Mouse (Mus musculus) macrophage (primary cell): ENCODE results near the gene Pdcl3. TPM values are rescaled to one million over a fixed set of nuclear protein-coding genes. Genes with fewer than 3 reads are reported as not detected.

Experiments used
- H3K27ac ChIP-seq: fragments of 350-480 bp; formaldehyde crosslinking; 2 replicates; pipeline ENCODE4 v1.9.0; 2021
- H3K36me3 ChIP-seq: fragments of 350-480 bp; formaldehyde crosslinking; 2 replicates; pipeline ENCODE4 v1.9.0; 2021; ENCODE audit errors: inconsistent target
- H3K4me3 ChIP-seq: fragments of 350-480 bp; formaldehyde crosslinking; 2 replicates; pipeline ENCODE4 v1.9.0; 2021; ENCODE audit errors: inconsistent target
- H3K79me2 ChIP-seq: fragments of 350-480 bp; formaldehyde crosslinking; 2 replicates; pipeline ENCODE4 v1.9.0; 2021; ENCODE audit errors: inconsistent target
- WGBS: methylation state at CpG from one replicate; pipeline ENCODE4 v1.1.7; 2026; ENCODE audit warnings: inconsistent platforms; ENCODE audit not compliant: missing documents; 5-methylcytosine and 5-hydroxymethylcytosine counted together
- polyA plus RNA-seq: library from polyadenylated mRNA; stranded (reverse); fragments of 250-400 nt; gene quantifications from 3 replicates; pipeline ENCODE4 v1.2.4, GENCODE M21; 2018; ENCODE audit warnings: inconsistent platforms
- total RNA-seq, 78 experiments: library from RNA; depleted of rRNA; stranded (reverse); fragments of 250-400 nt; gene quantifications; 1 replicate in 9 of 78; 2 replicates in 24 of 78; 3 replicates in 43 of 78; 4 replicates in 2 of 78; pipeline ENCODE4 v1.2.4; 2018; ENCODE audit warnings: inconsistent platforms in 56 of 78

The Pdcl3 gene
- 10 to 100 TPM in 21 of 26 experiments, 1 to 10 TPM in 5; 1.9 to 32.7 (median 16.3) TPM for total RNA-seq (2018; cell fraction: chromatin; rRNA removed)
- 100 to 1,000 TPM in 1 of 26 experiments, 10 to 100 TPM in 25; 58.1 to 100 (median 75.1) TPM for total RNA-seq (2018; cell fraction: cytosol; rRNA removed)
- 10 to 100 TPM; 10.6 to 47.2 (median 29.6) TPM for total RNA-seq (2018; cell fraction: nucleus; rRNA removed)
- polyA plus RNA-seq, result 66.2 to 104 TPM (median 74.4 TPM) in 3 replicates

DNA sequence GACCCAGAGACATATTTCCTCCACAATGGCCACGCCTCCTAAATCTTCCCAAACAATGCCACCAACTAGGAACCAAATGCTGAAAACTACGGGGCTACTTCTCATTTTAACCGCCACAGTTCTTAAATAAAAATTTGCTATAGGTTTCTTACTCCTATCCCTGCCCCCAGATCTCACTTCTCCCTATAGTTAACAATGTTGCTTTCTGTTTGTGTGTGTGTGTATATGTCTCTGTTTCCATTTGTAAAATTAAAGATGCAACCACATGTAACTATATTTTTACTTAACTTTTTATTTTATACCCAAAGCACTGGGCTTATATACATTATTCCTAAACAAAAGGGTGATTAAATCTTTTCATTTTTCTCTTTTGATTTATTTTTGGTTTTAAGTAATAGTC lies at the start of gene Pdcl3:
Gene Pdcl3 (plus strand): TSS at position 301 of the 400 bp plus-strand sequence.
- Histone ChIP-seq H3K4me3 (no peak within 1 kb of the TSS), H3K27ac (no peak within 1 kb of the TSS), H3K36me3 (no peaks in the 10 kb centered on the region), H3K79me2 (peaks cover 24% of the 10 kb centered on the region)
- 96% methylated on average over 3 of the region's 3 CpGs for WGBS

DNA sequence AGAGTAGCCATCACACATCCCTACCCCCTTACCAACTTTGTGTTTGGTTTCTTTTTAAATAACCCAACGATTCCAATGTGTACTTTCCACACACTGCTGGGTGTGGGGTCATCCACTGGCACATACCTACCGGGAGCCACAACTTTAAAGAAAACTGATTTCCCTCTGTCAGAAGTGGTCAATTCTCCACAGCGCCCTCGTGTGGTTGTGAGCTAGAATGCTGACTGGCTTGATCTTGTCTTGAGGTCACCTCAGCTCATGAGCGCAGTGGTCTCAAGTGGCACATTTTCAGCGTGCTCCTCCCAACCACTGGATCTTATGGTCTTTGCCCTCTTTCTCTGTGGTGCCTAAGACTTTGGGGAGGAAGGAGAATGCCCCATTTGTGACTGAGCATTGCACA lies 48.6 kb upstream of the Pdcl3 start:
- Histone ChIP-seq H3K27ac (no peak overlapping the region), H3K36me3 (no peaks in the 10 kb centered on the region), H3K79me2 (no peaks in the 10 kb centered on the region), H3K4me3 (no peak overlapping the region)
- WGBS, result 24% methylated on average over 6 of the region's 6 CpGs

DNA sequence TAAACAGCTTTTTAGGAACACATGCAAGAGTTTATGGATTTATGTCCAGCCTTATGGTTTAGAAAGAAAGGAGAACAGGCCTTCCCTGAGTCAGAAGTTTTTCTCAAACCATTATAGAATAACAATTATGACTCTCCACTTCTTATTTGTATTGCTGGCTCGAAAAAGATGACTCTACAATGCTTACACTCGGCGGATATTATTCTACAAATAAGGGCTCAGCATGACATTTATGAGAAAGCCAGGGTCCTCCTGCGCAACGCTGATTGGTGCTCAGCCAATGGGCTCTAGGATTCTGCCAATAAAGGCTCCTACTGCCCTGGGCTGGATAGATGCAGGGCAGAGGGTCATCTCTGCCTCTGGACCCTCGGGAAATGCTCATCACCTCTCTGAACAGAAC lies 46.6 kb upstream of the Pdcl3 start, which contains the start of gene Nms:
Gene Nms (plus strand): TSS at position 301 of the 400 bp plus-strand sequence.
- Histone ChIP-seq H3K79me2 (no peaks in the 10 kb centered on the region), H3K27ac (no peak within 1 kb of the TSS), H3K36me3 (no peaks in the 10 kb centered on the region), H3K4me3 (no peak within 1 kb of the TSS)
- WGBS, result 85% methylated on average over 6 of the region's 6 CpGs

DNA sequence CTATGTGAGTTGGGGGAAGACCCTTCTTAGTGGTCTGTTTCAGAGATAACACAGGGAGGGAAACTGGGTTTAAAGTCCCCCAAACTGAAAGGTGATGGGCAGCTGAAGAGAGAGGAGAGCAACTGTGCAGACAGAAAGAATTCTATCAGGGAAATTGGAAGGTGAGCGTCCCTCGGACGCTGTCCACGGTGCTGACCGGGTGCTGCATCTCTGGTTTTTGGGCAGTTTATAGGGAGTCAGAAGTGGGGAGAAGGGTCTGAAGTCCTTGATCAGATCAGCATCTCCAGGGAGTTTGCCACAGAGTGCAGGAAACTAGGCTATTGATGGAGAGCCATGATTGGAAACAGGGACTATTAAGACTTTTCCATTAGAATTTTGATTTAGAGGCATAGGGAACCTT lies 45.8 kb upstream of the Pdcl3 start:
- Histone ChIP-seq H3K27ac (no peak overlapping the region), H3K4me3 (no peak overlapping the region), H3K79me2 (no peaks in the 10 kb centered on the region), H3K36me3 (no peaks in the 10 kb centered on the region)
- 17% methylated on average over 5 of the region's 5 CpGs for WGBS

DNA sequence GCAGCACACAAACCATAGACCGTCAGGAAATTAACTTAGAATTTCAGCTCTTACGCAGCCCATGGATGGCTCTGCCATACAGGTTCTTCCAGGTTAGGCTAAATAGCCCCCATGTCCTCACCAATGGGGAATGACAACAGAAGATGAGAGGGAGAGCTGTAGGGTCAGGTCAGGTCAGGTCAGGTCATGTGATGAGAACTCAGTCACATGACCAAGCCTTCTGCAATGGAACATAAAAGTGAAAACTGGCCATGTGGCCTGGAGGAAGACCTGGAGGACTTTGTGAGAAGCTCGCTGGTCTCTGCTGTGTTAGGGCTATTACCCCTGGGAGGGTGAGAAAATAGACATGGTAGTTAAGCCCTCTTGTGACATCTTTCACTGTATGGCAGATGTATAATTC lies 29.0 kb upstream of the Pdcl3 start:
- WGBS, result 89% methylated on average over 3 of the region's 3 CpGs
- H3K27ac ChIP-seq, result no peak overlapping the region
- no peaks in the 10 kb centered on the region for H3K79me2 ChIP-seq
- H3K36me3 ChIP-seq, result no peaks in the 10 kb centered on the region
- no peak overlapping the region for H3K4me3 ChIP-seq

DNA sequence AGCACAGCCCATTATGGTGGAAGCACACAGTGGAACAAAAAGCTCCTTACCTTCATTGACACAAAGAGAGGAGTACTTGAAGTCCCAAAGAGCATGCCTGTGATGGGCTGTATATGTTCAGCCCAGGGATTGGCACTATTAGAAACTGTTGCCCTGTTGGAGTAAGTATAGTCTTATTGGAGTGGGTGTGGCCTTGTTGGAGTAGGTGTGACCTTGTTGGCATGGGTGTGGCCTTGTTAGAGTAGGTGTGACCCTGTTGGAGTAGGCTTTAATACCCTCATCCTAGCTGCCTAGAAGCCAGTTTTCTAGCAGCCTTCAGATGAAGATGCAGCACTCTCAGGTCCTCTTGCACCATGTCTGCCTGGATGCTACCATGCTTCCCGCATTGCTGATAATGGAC lies 16.3 kb upstream of the Pdcl3 start:
- Histone ChIP-seq H3K79me2 (no peaks in the 10 kb centered on the region), H3K36me3 (no peaks in the 10 kb centered on the region), H3K4me3 (no peak overlapping the region), H3K27ac (no peak overlapping the region)
- 92% methylated on average over 1 of the region's 1 CpGs for WGBS

DNA sequence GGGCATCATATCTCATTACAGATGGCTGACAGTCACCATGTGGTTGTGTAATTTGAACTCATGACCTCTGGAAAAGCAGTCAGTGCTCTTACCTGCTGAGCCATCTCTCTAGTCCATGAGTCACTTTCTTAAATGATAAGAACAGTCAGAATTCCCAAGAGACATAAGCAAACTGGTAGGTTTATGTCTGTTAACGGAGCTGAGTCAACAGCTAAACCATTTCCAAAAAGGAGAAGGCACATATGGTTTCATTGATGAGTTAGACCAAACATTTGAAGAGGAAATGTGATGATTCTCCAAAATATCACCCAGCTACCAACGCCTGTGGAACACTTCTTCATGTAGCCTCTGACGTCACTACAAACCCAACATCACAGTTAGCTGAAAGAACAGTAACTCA lies 13.7 kb upstream of the Pdcl3 start:
- H3K79me2 ChIP-seq, result no peaks in the 10 kb centered on the region
- no peaks in the 10 kb centered on the region for H3K36me3 ChIP-seq
- no peak overlapping the region for H3K4me3 ChIP-seq
- no peak overlapping the region for H3K27ac ChIP-seq
- WGBS, result 97% methylated on average over 3 of the region's 3 CpGs

DNA sequence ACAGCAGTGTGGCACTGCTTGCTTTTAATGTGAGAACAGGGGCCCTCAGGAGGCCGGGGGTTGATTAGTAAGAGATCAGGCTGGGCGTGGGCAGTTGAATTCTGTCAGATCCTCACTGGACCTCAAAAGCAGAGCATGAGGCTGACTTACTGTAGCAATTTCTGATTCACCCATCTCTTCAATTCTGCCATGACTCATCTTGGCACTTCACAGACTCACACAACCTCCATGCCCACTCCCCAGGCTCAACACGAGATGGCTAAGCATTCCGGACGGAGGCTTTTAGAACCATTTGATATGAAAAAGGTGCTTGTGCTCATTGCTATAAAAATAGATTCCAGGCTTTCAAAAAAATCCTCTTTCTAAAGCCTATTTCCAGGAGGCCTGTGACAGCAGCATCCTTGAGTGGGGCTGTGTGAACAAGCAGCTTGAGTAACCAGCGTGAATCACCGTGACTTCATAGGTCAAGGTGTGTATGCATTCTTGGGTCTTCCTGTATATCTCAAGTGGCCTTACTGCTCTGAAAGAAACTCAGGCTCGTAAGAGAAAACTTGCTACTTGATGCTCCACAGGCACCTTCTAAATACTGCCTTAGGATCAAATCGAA lies 12.3 kb upstream of the Pdcl3 start:
- no peak overlapping the region for H3K4me3 ChIP-seq
- 94% methylated on average over 9 of the region's 9 CpGs for WGBS

DNA sequence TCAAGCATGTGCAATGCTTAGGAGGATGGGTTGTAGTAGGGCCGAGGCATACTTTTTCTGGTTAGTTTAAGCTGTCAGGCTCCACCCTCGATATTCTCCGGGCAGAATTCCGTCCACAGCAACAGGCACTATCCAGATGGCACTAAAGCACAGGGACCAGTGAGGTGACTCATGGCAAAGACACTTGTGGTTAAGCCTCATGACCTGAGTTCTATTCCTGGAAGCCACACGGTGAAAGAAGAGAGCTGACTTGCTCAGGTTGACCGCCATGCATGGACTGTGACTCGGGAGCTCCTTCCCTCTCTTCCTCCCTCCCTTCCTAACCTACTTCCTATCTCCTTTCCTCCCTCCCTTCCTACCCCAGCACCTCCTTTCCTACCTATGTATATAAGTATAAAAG lies 5.5 kb upstream of the Pdcl3 start:
- Histone ChIP-seq H3K27ac (no peak overlapping the region), H3K79me2 (no peaks in the 10 kb centered on the region)
- WGBS, result 76% methylated on average over 7 of the region's 7 CpGs

More for the DNA sequence above, 12.3 kb upstream of the Pdcl3 start:
- Histone ChIP-seq H3K79me2 (no peaks in the 10 kb centered on the region), H3K36me3 (no peaks in the 10 kb centered on the region), H3K27ac (no peak overlapping the region)

DNA sequence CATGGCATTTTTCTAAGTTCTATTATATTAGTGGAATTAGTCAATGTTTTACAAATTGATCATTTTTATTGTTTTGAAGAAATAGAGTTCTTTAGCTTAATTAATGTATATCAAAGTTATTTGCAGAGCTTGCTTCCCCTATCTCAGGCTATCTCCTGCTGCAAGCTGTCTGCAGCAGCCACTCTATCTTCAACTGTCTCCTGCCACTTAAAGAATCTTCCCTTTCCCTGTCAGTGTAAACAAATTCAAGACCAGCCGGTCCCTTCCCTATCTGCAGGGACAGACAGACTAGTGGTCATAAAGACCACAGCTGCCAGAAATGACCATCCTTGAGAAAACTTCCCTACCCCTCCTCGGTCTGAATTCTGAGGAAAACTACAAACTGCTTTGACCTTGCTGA lies 1.5 kb upstream of the Pdcl3 start:
- H3K27ac ChIP-seq, result no peak overlapping the region
- H3K4me3 ChIP-seq, result no peak overlapping the region
- WGBS, result 83% methylated on average over 2 of the region's 2 CpGs
- H3K79me2 ChIP-seq, result peaks cover 10% of the 10 kb centered on the region
- H3K36me3 ChIP-seq, result no peaks in the 10 kb centered on the region

More for the DNA sequence above, 5.5 kb upstream of the Pdcl3 start:
- H3K4me3 ChIP-seq, result no peak overlapping the region
- no peaks in the 10 kb centered on the region for H3K36me3 ChIP-seq

DNA sequence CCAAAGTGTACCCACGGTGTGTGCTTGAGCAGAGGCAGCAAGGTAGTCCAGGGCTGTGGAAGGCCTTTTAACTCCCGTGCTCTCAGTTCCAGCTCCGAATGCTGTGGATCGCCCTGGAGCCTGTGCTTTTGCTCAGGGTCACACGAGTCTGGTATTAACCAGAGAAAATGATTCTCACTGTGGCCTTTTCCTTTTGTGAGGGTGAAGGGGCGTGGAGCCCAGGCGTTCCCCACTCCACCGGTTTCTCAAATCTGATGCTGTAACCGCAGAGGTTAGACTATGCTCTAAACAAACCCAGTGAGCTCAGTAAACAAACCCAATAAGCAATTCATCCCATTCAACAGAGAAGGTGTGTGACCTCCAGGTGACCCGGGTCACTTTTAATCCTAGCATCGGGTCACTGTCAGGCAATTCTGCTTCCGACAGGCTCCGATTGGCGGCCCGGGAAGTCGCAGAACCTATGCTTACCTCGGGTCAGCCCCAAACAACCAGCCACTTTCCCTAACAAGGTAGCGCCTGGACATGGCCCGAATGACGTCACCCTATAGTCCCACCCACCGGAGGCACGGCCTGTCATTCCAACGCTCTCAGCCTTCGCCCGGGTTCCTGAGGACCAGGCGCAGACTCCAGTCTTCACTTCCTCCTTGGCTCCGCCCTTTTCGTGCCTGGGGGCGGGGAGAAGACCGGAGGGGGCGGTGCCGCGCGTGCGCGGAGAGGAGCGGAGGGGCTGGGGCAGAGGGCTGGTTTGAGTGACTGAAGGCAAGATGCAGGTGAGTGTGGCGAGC lies 1.9 kb downstream of the Pdcl3 start:
- WGBS, result 11% methylated on average over 38 of the region's 38 CpGs
- Histone ChIP-seq H3K36me3 (peaks cover 15% of the 10 kb centered on the region), H3K79me2 (peaks cover 44% of the 10 kb centered on the region), H3K27ac (peak overlapping the region; percentile 53), H3K4me3 (peak overlapping the region; percentile 82)

DNA sequence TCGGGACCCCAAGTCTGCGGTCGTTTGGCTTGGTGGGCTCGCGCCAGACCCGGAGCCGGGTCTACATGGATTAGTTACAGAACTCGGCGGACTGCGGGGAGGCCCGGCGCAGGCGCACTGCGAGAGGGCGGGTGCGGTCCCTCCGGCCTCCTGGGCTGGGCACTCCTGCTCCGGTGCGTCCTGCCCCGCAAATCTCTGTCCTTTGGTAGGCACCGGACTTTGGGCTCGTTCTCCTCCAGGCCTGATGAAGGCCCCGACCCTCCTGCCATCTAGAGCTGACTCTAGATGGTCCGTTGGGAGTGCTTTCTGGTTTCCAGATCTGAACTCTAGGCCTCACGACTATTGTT lies 2.4 kb downstream of the Pdcl3 start:
- Histone ChIP-seq H3K79me2 (peaks cover 50% of the 10 kb centered on the region), H3K27ac (peak overlapping the region; percentile 53), H3K36me3 (peaks cover 21% of the 10 kb centered on the region), H3K4me3 (peak overlapping the region; percentile 82)
- under 1% methylated on average over 25 of the region's 25 CpGs for WGBS

DNA sequence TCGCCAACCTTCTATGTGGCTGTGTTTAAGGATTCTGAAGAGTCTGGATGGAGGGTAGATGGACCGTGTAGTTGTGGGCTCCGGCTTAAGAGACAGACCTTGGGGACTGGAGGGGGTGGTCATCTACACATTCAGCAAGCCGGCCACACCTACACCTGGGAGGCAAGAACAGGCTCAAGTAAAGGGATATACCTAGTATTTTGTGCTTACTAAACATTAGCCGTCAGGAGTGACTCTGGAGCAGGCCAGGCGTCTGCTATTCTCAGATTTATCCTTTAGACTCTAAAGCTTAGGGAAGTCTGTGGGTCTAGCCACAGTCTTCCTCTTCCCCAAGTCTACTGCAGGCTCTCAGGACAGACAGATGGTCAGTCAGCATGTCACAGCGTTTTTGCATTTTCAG lies 2.9 kb downstream of the Pdcl3 start:
- peaks cover 51% of the 10 kb centered on the region for H3K79me2 ChIP-seq
- peak overlapping the region; percentile 82 for H3K4me3 ChIP-seq
- H3K36me3 ChIP-seq, result peaks cover 24% of the 10 kb centered on the region
- WGBS, result 6% methylated on average over 7 of the region's 7 CpGs
- peak overlapping the region; percentile 53 for H3K27ac ChIP-seq

DNA sequence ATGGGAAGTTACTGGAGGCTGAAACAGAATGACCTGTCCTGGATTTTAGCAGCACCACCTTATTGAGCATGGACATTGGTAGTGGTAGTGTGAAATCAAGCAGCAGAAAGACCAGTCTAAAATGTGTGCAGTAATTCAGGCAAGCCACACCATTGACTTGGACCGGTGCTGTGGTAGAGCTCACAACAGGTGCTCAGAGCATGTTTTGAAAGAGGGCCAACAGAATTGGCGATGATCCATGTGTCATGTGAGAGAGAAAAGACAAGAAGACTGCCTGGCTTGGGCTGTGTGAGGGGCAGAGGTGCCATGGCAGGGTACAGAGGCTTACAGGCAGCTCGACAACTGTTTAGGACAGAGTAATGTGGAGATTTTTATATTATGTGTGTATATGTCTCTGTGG lies 7.0 kb downstream of the Pdcl3 start:
- Histone ChIP-seq H3K4me3 (no peak overlapping the region), H3K79me2 (peaks cover 51% of the 10 kb centered on the region)
- 94% methylated on average over 3 of the region's 3 CpGs for WGBS

DNA sequence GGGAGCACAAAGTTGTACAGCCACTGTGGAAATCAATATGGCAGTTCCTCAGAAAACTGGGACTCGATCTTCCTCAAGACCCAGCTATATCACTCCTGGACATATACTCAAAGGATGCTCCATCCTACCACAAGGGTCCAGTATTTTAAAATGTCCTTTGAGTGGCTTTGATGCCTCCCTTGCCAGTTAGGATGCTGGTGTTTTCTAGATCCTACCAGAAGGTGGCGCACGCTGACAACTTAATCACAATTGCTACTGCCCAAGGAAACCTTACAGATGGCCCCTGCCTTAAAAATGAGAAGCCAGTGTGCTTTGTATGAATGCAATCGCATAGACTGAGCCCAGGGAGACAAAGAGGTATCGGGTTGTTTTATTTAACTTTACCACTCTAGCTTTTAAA lies 15.7 kb downstream of the Pdcl3 start:
- WGBS, result 12% methylated on average over 5 of the region's 5 CpGs
- H3K79me2 ChIP-seq, result no peaks in the 10 kb centered on the region
- H3K27ac ChIP-seq, result no peak overlapping the region
- peaks cover 15% of the 10 kb centered on the region for H3K36me3 ChIP-seq
- H3K4me3 ChIP-seq, result no peak overlapping the region

More for the DNA sequence above, 7.0 kb downstream of the Pdcl3 start:
- Histone ChIP-seq H3K36me3 (peaks cover 64% of the 10 kb centered on the region), H3K27ac (no peak overlapping the region)
